In the genomic region with DNA sequence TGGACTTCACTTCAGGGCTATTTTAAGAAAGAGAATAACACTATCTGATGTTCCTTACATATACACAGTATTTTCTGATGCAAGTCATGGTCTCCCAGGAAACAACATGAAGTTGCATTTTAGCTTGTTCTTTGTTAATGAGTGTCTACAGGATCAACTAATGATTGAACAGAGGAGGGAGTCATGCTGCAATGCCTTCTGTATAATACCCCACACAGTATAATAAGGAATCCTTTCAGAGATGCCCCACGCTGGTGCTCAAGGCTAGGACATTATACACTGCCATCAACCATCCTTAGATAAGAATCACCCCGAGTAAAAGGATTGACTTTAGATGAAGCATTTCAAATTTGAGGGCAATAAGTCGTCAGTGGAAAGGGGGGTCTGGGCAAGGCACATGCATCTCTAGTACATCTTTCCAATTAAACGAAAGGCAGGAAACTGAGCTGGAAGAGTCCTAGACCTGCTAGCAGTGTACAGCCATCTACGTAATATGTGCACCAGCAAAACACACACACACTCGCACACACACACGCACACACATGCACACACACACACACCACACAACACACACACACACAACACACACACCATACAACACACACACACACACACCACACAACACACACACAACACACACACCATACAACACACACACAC, we compare ENCODE assay signal across 20 mouse cellular contexts.
"Had no signal": no experiment of that assay in that cellular context is flagged by ENCODE, and none has a peak within 500 bp of the region (broad histone marks: within the 10 kb centered on the region; RNA-seq: fewer than 3 reads in every experiment).

No protein-coding gene starts in this region.

- H3K27ac ChIP-seq: limb, embryonic 13.5 days; liver, embryonic 13.5 days; macrophage; midbrain, embryonic 12.5 days; midbrain, embryonic 15.5 days; neural tube, embryonic 12.5 days; neural tube, embryonic 15.5 days; stomach, postnatal 0 days had no signal

- H3K9me3 ChIP-seq: limb, embryonic 13.5 days; liver, embryonic 13.5 days; midbrain, embryonic 12.5 days; midbrain, embryonic 15.5 days; neural tube, embryonic 12.5 days; neural tube, embryonic 15.5 days had no signal

- H3K4me1 ChIP-seq: limb, embryonic 13.5 days; midbrain, embryonic 12.5 days; midbrain, embryonic 15.5 days; neural tube, embryonic 12.5 days; neural tube, embryonic 15.5 days had no signal

- H3K4me2 ChIP-seq: limb, embryonic 13.5 days; liver, embryonic 13.5 days; lung, embryonic 14.5 days; midbrain, embryonic 12.5 days; midbrain, embryonic 15.5 days; neural tube, embryonic 12.5 days; neural tube, embryonic 15.5 days had no signal

- H3K4me3 ChIP-seq: limb, embryonic 13.5 days; liver, embryonic 13.5 days; midbrain, embryonic 12.5 days; midbrain, embryonic 15.5 days; neural tube, embryonic 12.5 days; neural tube, embryonic 15.5 days had no signal

- ATAC-seq: inflammation-experienced regulatory T-cells, adult 6 months; intestine, embryonic 16.5 days; lung, postnatal 0 days; midbrain, embryonic 15.5 days had no signal

- H3K36me3 ChIP-seq: limb, embryonic 13.5 days; liver, embryonic 13.5 days; midbrain, embryonic 12.5 days; midbrain, embryonic 15.5 days; neural tube, embryonic 12.5 days; neural tube, embryonic 15.5 days had no signal

- H3K27me3 ChIP-seq: limb, embryonic 13.5 days; liver, embryonic 13.5 days; midbrain, embryonic 12.5 days; midbrain, embryonic 15.5 days; neural tube, embryonic 12.5 days; neural tube, embryonic 15.5 days had no signal

- H3K9ac ChIP-seq: limb, embryonic 13.5 days; liver, embryonic 13.5 days; lung, embryonic 14.5 days; midbrain, embryonic 12.5 days; midbrain, embryonic 15.5 days; neural tube, embryonic 12.5 days; neural tube, embryonic 15.5 days had no signal

- DNase-seq: left cerebral cortex, postnatal 4 days; liver; liver, embryonic 13.5 days; lung, embryonic 14.5 days; right cerebral cortex, adult 18-20 months; right cerebral cortex, postnatal 14 days; right cerebral cortex, postnatal 4 days; thymus, adult 2 months; thymus, postnatal 14 days; thymus, postnatal 4 days had no signal
